ENCODE assay signal across 8 mouse cellular contexts in the genomic region with DNA sequence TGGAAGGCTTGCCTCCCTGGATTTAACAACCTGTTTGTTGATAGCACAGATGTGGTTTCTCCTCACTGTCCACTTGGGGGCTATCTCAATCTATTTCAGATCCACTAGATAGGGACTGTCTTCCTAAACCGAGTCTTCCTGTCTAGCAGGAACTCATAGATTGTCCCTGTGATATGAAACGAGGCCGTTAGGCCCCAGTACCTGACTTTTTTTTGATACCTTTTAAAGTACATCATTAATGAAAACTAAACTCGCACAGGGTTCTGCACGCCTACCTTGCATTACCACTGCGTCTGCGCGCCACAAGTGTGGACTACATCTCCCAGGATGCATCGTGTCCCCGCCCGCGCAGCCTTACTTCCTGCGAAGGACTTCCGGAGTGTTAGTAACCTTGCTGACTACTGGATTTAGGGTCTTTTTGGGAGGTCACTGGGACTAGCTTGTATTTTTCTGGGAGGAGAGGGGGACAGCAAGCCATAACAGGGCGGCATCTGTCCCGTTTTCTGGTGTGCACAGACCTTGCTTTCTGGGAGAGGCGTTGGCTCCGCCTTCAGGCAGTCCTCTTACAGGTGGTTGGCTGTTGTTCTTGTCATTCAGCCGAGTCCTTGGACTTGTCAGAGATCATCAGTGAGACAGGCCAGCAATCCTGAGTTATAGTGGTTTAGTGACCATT. TPM values are rescaled to one million over a fixed set of nuclear protein-coding genes. Genes with fewer than 3 reads are reported as not detected.
DNase-seq lines count a peak whose midpoint lies in the region; ATAC-seq and TF ChIP-seq lines count a peak whose summit lies in the region.

No protein-coding gene starts in this region.

- no peaks in the 10 kb centered on the region for H3K9me3 ChIP-seq in MEL (replicated peaks; ENCODE audit: insufficient read depth, low read length)
- no peaks in the 10 kb centered on the region for H3K9me3 ChIP-seq in lung, embryonic 16.5 days (ENCODE audit: control insufficient read depth, low read length)

- H3K4me1 ChIP-seq in MEL (ENCODE audit: control insufficient read depth in 1 of 2, insufficient read depth in 2 of 2, low read length in 2 of 2), result peaks cover 0 to 8% of the 10 kb centered on the region in 2 experiments; a peak in 1 of 4 replicates
- H3K4me1 ChIP-seq in cerebellum, adult 2 months (ENCODE audit: control insufficient read depth, insufficient read depth, low read length), result no peaks in the 10 kb centered on the region
- H3K4me1 ChIP-seq in lung, embryonic 16.5 days (replicated peaks; ENCODE audit: control insufficient read depth, insufficient read depth, low read length), result no peaks in the 10 kb centered on the region

- 0 out of 4 replicates have a peak, but pooled peaks cover 0 to 2% of the 10 kb centered on the region in 2 experiments for H3K27me3 ChIP-seq in MEL (ENCODE audit: control insufficient read depth in 1 of 2, insufficient read depth in 2 of 2, low read length in 2 of 2)
- no peaks in the 10 kb centered on the region for H3K27me3 ChIP-seq in cerebellum, adult 2 months (ENCODE audit: control insufficient read depth, insufficient read depth, low read length)
- H3K27me3 ChIP-seq in lung, embryonic 16.5 days (ENCODE audit: control insufficient read depth, insufficient read depth, low read depth, low read length), result no peaks in the 10 kb centered on the region

- no peaks in the 10 kb centered on the region for H3K36me3 ChIP-seq in MEL (ENCODE audit: control insufficient read depth in 1 of 2, insufficient read depth in 2 of 2, low read length in 2 of 2)
- H3K36me3 ChIP-seq in lung, embryonic 16.5 days (ENCODE audit: control insufficient read depth, insufficient read depth, low read length), result no peaks in the 10 kb centered on the region

- TF ChIP-seq CTCF in MEL (IDR thresholded peaks at IDR 0.05 in 2 of 3, conservative IDR thresholded peaks at IDR 0.05 in 1 of 3; ENCODE audit: control insufficient read depth in 1 of 3, insufficient read depth in 1 of 3, low read depth in 2 of 3, low read length in 3 of 3, poor library complexity in 1 of 3, severe bottlenecking in 1 of 3), result peak in 1 of 3 experiments; percentile 49; a peak in 2 of 6 replicates
- TF ChIP-seq CTCF in cerebellum, adult 2 months (IDR thresholded peaks at IDR 0.05; ENCODE audit: borderline replicate concordance, insufficient read depth, low read depth, low read length), result peak; percentile 40; the same call in 1 of the 2 replicates

- no peak for TF ChIP-seq EP300 in MEL (IDR thresholded peaks at IDR 0.05; ENCODE audit: low read depth in 1 of 2, low read length in 2 of 2)

- peak overlapping the region; percentile 92 for H3K27ac ChIP-seq in MEL (ENCODE audit: control insufficient read depth, low read depth, low read length)
- peak overlapping the region; percentile 84 for H3K27ac ChIP-seq in cerebellum, adult 2 months (ENCODE audit: insufficient read depth, low read length)
- H3K27ac ChIP-seq in lung, embryonic 16.5 days (ENCODE audit: low read length), result peak overlapping the region; percentile 94

- H3K79me2 ChIP-seq in MEL (ENCODE audit: control insufficient read depth, insufficient read depth, low read length, poor library complexity), result no peaks in the 10 kb centered on the region; the same call in 1 of the 2 replicates

- H3K9ac ChIP-seq in MEL (ENCODE audit: control insufficient read depth, low read depth, low read length, poor library complexity, severe bottlenecking), result peak overlapping the region; percentile 89
- H3K9ac ChIP-seq in lung, embryonic 16.5 days (ENCODE audit: low read length), result peak overlapping the region; percentile 84

- DNase-seq in MEL (ENCODE audit: low read depth, low spot score), result peak; percentile 96
- peak; percentile 93 to 94 for DNase-seq in cerebellum, adult 2 months
- peak; percentile 91 for DNase-seq in forelimb bud, embryonic 11.5 days (ENCODE audit: low read depth, low spot score)
- DNase-seq in layer of hippocampus, adult 9-10 months (ENCODE audit: low spot score), result peak; percentile 95
- peak; percentile 72 for DNase-seq in ovary, postnatal 10 days (ENCODE audit: low spot score)
- DNase-seq in thymus, postnatal 10 days (ENCODE audit: low spot score in 2 of 2), result peak; percentile 87 to 88

- WGBS in cerebellum, adult 2 months, result 0% methylated on average over 19 of the region's 19 CpGs
- WGBS in lung, embryonic 16.5 days, result under 1% methylated on average over 19 of the region's 19 CpGs

- H3K4me2 ChIP-seq in lung, embryonic 16.5 days (ENCODE audit: low read depth, low read length), result peak overlapping the region; percentile 43

- peak; percentile 54 for TF ChIP-seq RAD21 in MEL (IDR thresholded peaks at IDR 0.05; ENCODE audit: low read depth, low read length)

- peak in 1 of 2 experiments; percentile 52; a peak in 2 of 4 replicates for TF ChIP-seq POLR2A in MEL (IDR thresholded peaks at IDR 0.05; ENCODE audit: control insufficient read depth in 1 of 2, insufficient read depth in 1 of 2, low read depth in 1 of 2, low read length in 2 of 2, poor library complexity in 1 of 2)
- no peak for TF ChIP-seq POLR2A in cerebellum, adult 2 months (IDR thresholded peaks at IDR 0.05; ENCODE audit: borderline replicate concordance, insufficient read depth, low read length)

- peak; percentile 98 to 100 for ATAC-seq in hematopoietic stem cell, adult 5-6 weeks (replicated peaks in 1 of 2; ENCODE audit: insufficient read depth in 1 of 2, low FRiP score in 2 of 2, low TSS enrichment in 1 of 2, low read depth in 1 of 2, poor library complexity in 2 of 2, severe bottlenecking in 2 of 2)
- ATAC-seq in lung, embryonic 16.5 days (ENCODE audit: low read depth), result peak; percentile 100

- H3K4me3 ChIP-seq in MEL (ENCODE audit: control insufficient read depth in 1 of 2, insufficient read depth in 1 of 2, low read depth in 2 of 2, low read length in 2 of 2), result peak overlapping the region; percentile 74 to 89
- peak overlapping the region; percentile 82 for H3K4me3 ChIP-seq in cerebellum, adult 2 months (replicated peaks; ENCODE audit: insufficient read depth, low read depth, low read length)
- peak overlapping the region; percentile 60 for H3K4me3 ChIP-seq in lung, embryonic 16.5 days (ENCODE audit: low read length)

TF ChIP-seq in MEL, 35 proteins besides CTCF, POLR2A, EP300 and RAD21 (continues in another document):
- TF ChIP-seq USF1 (IDR thresholded peaks at IDR 0.05; ENCODE audit: low read depth, low read length), result no peak
- TF ChIP-seq SIN3A (IDR thresholded peaks at IDR 0.05; ENCODE audit: low read length), result peak; percentile 73; the same call in 1 of the 2 replicates
- no peak for TF ChIP-seq MAFK (IDR thresholded peaks at IDR 0.05; ENCODE audit: borderline replicate concordance, low read depth, low read length)
- no peak for TF ChIP-seq MAX (IDR thresholded peaks at IDR 0.05; ENCODE audit: low read length)
- peak; percentile 88 for TF ChIP-seq NRF1 (IDR thresholded peaks at IDR 0.05; ENCODE audit: insufficient read depth, low read depth, low read length, poor library complexity, severe bottlenecking)
- no peak for TF ChIP-seq USF2 (IDR thresholded peaks at IDR 0.05; ENCODE audit: borderline replicate concordance in 1 of 2, insufficient read depth in 1 of 2, low read depth in 1 of 2, low read length in 2 of 2)
- TF ChIP-seq HCFC1 (IDR thresholded peaks at IDR 0.05; ENCODE audit: low read depth, low read length), result peak; percentile 100
- TF ChIP-seq RCOR1 (IDR thresholded peaks at IDR 0.05; ENCODE audit: low read depth, low read length), result no peak
- TF ChIP-seq POLR2AphosphoS5 (IDR thresholded peaks at IDR 0.05; ENCODE audit: borderline replicate concordance, low read depth, low read length), result no peak
- TF ChIP-seq GATA1 (IDR thresholded peaks at IDR 0.05; ENCODE audit: low read depth, low read length), result peak; percentile 40
- TF ChIP-seq ZNF384 (IDR thresholded peaks at IDR 0.05; ENCODE audit: low read depth, low read length), result no peak
- TF ChIP-seq MAZ (IDR thresholded peaks at IDR 0.05; ENCODE audit: low read depth, low read length), result no peak
- no peak; the same call in 1 of the 2 replicates for TF ChIP-seq CHD2 (IDR thresholded peaks at IDR 0.05; ENCODE audit: low read length)
- no peak for TF ChIP-seq BHLHE40 (IDR thresholded peaks at IDR 0.05; ENCODE audit: borderline replicate concordance, low read depth, low read length)
- TF ChIP-seq ETS1 (IDR thresholded peaks at IDR 0.05; ENCODE audit: low read depth, low read length), result no peak
- no peak for TF ChIP-seq ZMIZ1 (IDR thresholded peaks at IDR 0.05; ENCODE audit: low read depth, low read length)
- 0 out of 2 replicates have a peak, but pooled peaks have one; percentile 34 for TF ChIP-seq MYC (IDR thresholded peaks at IDR 0.05; ENCODE audit: low read depth, low read length)
- TF ChIP-seq TCF12 (IDR thresholded peaks at IDR 0.05; ENCODE audit: low read depth, low read length), result 0 out of 2 replicates have a peak, but pooled peaks have one; percentile 5
- TF ChIP-seq MXI1 (IDR thresholded peaks at IDR 0.05; ENCODE audit: low read depth, low read length), result peak; percentile 74
- TF ChIP-seq UBTF (IDR thresholded peaks at IDR 0.05; ENCODE audit: borderline replicate concordance, insufficient read depth, low read depth, low read length), result no peak
- no peak for TF ChIP-seq MYB (IDR thresholded peaks at IDR 0.05; ENCODE audit: low read depth, low read length)
- TF ChIP-seq MEF2A (IDR thresholded peaks at IDR 0.05; ENCODE audit: extremely low read depth, insufficient replicate concordance, low read depth, low read length, poor library complexity, severe bottlenecking), result no peak
- no peak for TF ChIP-seq JUND (IDR thresholded peaks at IDR 0.05; ENCODE audit: low read depth, low read length)
- TF ChIP-seq CHD1 (IDR thresholded peaks at IDR 0.05; ENCODE audit: low read depth, low read length), result no peak
- no peak for TF ChIP-seq ZKSCAN1 (IDR thresholded peaks at IDR 0.05; ENCODE audit: low read depth, low read length)
- TF ChIP-seq NELFE (IDR thresholded peaks at IDR 0.05; ENCODE audit: low read depth, low read length), result no peak; the same call in 1 of the 2 replicates
- TF ChIP-seq KAT2A (conservative IDR thresholded peaks at IDR 0.05; ENCODE audit: low read depth, low read length), result peak; percentile 91; the same call in 1 of the 2 replicates
- TF ChIP-seq ZC3H11A (IDR thresholded peaks at IDR 0.05; ENCODE audit: low read depth, low read length), result no peak; the same call in 1 of the 2 replicates
- TF ChIP-seq TAL1 (IDR thresholded peaks at IDR 0.05; ENCODE audit: low read length), result no peak

RNA-seq across cellular contexts. Expression of a gene that starts 52.7 kb away (rescaled TPM):
- 4.9 and 5.1 TPM in 2 replicates for total RNA-seq in MEL (2012; rRNA removed)
- 10 to 100 TPM in 1 of 2 experiments, not detected in 1; 19.4 TPM for polyA plus RNA-seq in MEL (2012; ENCODE audit: insufficient read depth in 1 of 2, insufficient read length in 2 of 2, low read depth in 1 of 2, low replicate concordance in 2 of 2, missing spikeins in 1 of 2)
- 19.0 and 20.1 TPM in 2 replicates for polyA plus RNA-seq in cerebellum, adult 2 months (2012; rRNA removed)
- 44.8 and 71.7 TPM in 2 replicates for total RNA-seq in hematopoietic stem cell, adult 5-6 weeks (2017)
- polyA plus RNA-seq in lung, embryonic 16.5 days (2015; fragmentation: Nextera tagmentation; extraction: Ambion mirVana), result 38.3 and 39.4 TPM in 2 replicates

Comparison
In these comparisons a context has a peak if more than half of its experiments do, and no peak if none do; other contexts are left out.
1. Peak in every context shown above with its lines: DNase-seq, ATAC-seq, H3K4me3 ChIP-seq and H3K27ac ChIP-seq.